Mouse (Mus musculus) myocyte (in vitro differentiated cells): ENCODE results near the gene Pnck.

Experiments used
- POLR2A ChIP-seq: IDR thresholded peaks from one replicate; pipeline ENCODE4 v1.6.1; 2011; ENCODE audit warnings: low read depth, mild to moderate bottlenecking, control low read depth, moderate library complexity; ENCODE audit not compliant: insufficient read length
- POLR2AphosphoS2 ChIP-seq: IDR thresholded peaks from one replicate; pipeline ENCODE4 v1.6.1; 2011; ENCODE audit warnings: low read depth, control low read depth; ENCODE audit not compliant: insufficient read length
- REST ChIP-seq: IDR thresholded peaks from one replicate; pipeline ENCODE4 v1.6.1; 2011; ENCODE audit warnings: mild to moderate bottlenecking, control low read depth, moderate library complexity; ENCODE audit not compliant: insufficient read depth, insufficient read length

GRCm38 (mm10) chrX:73684156-73684555, 24.2 kb upstream of the Pnck start:
- no peak for TF ChIP-seq POLR2A
- TF ChIP-seq POLR2AphosphoS2 = no peak
- TF ChIP-seq REST = no peak
